Mouse (Mus musculus): Measurements from ENCODE around the gene Rhot1.
A peak's percentile ranks its signal among the peaks of the same experiment; 100 is the strongest.

Gene Rhot1

GRCm38 (mm10) chr11:80289701-80290445, 81.1 kb downstream of the Rhot1 start:
- no peak for DNase-seq (ENCODE audit: low read depth)

DNA sequence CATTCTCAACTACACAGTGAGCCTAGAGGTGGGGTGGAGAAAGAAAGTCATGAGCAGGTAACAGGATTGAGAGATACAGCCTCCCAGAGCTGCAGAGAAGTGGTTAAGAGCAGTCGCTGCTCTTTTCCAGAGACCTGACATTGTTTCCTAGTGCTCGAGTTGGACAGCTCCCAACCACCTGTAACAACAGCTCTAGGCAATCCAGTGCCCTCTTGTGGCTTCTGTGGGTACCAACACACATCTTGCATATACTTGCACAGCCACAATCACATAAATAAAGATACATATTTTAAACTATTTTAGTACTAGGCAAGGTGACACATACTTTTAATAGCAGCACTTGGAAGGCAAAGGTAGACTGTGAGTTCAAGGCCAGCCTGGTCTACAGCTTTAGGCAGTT, 82.2 kb downstream of the Rhot1 start:
- DNase-seq (ENCODE audit: low read depth): no peak

- DNase-seq (ENCODE audit: low read depth): no peak
Observed at GRCm38 (mm10) chr11:80292463-80292862, 83.6 kb downstream of the Rhot1 start.

GRCm38 (mm10) chr11:80295066-80295465, 86.2 kb downstream of the Rhot1 start:
- DNase-seq (ENCODE audit: low read depth): peak; percentile 68

DNA sequence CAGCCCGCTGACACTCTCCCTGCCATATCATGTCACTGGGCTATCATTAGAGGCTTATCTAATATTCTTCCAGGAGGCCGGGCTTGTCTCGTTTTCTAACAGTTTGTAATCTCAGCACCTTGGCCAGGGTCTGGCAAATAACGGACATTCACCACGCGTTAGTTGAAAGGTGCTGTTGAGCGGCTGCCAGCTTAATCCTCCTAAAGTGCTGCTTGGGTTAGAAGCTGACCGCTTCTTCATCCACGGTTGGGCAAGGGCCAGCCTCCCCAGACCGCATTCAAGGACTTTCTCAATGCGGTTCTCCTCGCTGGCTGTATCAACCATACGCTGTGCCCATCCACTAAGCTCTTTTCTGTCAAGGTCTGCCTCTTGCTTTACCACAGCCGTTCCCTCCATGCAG, 87.0 kb downstream of the Rhot1 start:
- DNase-seq (ENCODE audit: low read depth): peak; percentile 56

DNA sequence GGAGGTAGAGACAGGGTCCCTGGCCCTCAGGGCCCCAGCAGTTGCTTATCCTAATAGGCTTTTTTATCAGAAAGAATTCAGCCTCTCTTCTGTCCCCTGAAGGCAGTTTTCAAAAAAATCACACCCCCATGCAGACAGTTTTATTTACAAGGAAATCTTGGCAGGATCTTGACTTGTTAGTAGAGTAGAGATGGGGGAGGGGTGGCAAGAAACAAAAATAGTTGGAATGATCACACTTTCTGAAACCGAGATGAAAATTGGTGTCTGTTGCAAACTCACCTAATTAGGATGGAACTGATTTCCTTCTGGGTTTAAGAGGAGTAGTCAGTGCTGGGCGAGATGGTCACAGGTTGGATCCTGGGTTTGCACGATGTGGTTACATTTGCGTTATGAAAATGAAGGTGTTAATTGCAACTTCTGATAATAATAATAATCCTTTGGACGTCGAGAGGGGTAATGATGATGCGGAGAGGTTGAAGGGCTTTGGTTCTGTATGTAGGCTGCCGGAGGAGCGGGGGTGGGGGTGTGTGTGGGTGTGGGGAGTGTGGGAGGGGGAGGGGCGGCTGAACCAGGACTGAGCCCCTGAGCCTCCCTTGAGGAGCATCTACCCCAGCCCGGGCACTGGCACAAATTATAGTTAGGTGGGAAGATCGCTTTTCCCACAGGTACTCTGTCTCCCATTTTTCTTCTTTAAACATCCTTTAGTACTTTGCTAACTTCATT, 90.9 kb downstream of the Rhot1 start:
- DNase-seq (ENCODE audit: low read depth): no peak

GRCm38 (mm10) chr11:80300551-80301315, 91.9 kb downstream of the Rhot1 start, which contains the start of gene Rhbdl3:
Gene Rhbdl3 (plus strand): TSS chr11:80300912.
- DNase-seq (ENCODE audit: low read depth): peak; percentile 35

- peak; percentile 68 for DNase-seq (ENCODE audit: low read depth)
Observed at GRCm38 (mm10) chr11:80301316-80302045, 92.7 kb downstream of the Rhot1 start.

GRCm38 (mm10) chr11:80302046-80302390, 93.2 kb downstream of the Rhot1 start:
- DNase-seq (ENCODE audit: low read depth): no peak

DNA sequence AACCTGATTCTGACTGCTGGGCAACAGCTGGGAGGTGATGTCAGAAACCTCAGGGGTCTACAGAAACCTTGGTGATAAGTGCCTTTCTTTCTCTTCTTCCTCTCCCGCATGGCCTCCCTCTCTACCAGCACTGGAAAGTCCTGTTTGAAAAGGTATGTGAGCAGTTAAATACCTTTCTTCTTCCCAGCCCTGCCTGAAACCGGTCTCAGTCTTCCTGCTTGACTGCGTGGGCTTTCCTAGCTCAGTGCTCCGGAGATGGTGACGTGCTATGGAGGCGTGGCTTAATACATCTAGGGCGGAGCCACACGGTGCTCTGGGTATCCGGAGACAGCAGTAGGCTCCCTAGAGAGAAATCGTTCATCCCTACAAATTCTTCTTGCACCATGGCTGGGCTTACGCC, 93.7 kb downstream of the Rhot1 start:
- peak; percentile 57 for DNase-seq (ENCODE audit: low read depth)

- DNase-seq (ENCODE audit: low read depth): no peak
Observed at GRCm38 (mm10) chr11:80303746-80304145, 94.9 kb downstream of the Rhot1 start.

DNA sequence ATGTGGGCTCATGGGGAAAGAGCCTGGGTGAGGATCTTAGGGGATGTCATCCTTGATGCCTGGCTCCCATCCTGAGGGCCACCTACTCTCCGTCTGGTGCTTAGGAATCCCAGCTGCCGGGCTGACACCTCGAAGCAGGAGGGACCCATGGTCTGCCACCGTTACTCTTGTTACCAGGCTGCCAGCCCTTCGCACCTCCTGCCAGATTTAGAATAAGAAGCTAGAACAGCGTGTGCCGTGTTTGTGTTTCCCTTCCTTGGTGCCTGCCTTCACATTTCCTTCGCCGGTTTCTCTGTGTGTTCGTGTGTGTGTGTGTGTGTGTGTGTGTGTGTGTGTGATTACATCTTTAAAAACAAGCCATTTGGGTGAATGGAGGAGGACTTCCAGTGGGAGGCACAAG, 96.0 kb downstream of the Rhot1 start:
- no peak for DNase-seq (ENCODE audit: low read depth)

DNA sequence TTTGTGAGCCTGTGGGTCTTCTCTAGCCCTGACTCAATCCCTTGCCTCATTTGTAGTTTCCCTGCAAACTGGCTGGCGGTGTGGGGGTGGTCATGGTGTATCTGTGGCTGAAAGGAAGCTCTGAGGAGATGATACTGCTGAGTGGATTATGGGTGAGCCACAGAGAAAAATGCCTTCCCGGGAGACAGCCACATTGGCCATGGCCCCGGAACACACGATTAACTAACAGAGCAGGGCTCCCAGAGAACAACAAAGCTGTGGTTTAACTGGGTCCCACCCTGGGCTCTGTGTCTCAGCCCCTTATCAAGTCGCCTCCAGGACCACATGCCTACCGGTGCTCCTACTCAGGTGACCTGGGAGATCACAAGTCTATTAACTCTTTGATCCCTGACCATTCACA, 99.7 kb downstream of the Rhot1 start:
- no peak for DNase-seq (ENCODE audit: low read depth)

- DNase-seq (ENCODE audit: low read depth): no peak
Observed at GRCm38 (mm10) chr11:80311271-80311670, 102.5 kb downstream of the Rhot1 start.

- DNase-seq (ENCODE audit: low read depth): no peak
Observed at GRCm38 (mm10) chr11:80312049-80312448, 103.2 kb downstream of the Rhot1 start.

DNA sequence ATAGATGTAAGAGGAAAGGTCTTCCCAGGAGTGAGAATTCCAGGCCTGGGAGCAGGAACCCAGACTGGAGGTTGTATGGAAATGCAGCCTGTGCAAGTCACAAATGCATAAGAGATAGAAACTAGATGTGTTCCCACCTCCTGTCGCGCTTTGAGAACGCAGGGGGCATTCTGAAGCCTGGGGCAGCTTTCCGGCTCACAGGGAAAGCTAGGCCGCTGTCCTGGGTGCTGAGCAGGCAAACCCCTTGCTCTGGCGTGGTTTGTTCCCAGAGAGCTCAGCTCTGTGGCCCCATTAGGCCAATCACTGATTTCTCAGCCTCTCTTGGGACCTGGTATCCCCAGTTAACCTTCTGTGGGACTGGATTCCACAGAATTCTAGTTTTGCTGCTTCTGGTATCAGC, 103.7 kb downstream of the Rhot1 start:
- DNase-seq (ENCODE audit: low read depth): peak; percentile 68

- no peak for DNase-seq (ENCODE audit: low read depth)
Observed at GRCm38 (mm10) chr11:80313462-80313861, 104.6 kb downstream of the Rhot1 start.

GRCm38 (mm10) chr11:80313944-80314343, 105.1 kb downstream of the Rhot1 start:
- no peak for DNase-seq (ENCODE audit: low read depth)

DNA sequence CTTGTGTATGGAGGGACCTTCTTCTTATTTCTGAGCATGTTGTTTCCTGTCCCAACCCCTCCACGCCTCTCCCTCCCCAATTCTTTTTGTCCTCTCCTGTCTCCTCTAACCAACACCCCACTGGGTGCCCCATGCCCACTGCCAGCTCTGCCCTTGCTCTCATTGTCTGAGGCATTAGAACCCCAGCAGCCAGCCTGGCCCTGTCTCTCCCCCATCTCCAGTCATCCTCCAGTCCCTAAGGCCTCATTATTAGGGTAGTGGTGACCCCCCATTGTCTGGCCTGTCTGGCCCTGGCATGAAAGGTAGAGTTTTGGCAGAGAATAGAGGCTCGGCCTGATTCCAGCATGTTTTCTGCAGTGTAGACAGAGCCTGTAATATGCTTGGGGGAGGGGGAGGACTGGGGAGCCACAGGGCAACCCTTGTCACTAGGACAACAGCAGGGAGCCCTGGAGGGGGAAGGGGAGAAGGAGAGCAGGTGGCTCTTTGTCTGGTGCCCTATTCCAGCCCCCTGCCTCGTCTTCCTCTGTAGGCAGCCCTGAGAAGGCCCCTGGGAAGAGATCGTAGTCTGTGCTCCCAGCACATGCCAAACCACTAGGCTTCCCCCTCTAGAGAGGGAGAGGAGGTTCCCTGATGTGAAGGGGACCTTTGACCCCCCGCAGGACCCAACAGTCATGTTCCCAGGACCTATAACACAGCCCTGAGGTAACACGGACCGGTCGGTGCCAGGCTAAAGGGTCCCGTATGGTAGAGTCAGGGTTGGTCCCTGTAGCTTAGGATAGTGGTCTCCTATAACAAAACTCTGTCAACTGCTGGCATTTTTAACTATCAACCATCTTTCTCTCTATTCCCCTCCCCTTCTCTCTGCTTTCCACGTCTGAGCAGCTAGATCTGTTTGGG, 107.2 kb downstream of the Rhot1 start:
- no peak for DNase-seq (ENCODE audit: low read depth)

Data from NIH3T3 (cell line).